Mouse (Mus musculus) megakaryocyte, embryonic 14.5 days (primary cell): ENCODE measurements around the gene St3gal4.

ENCODE experiments used
- FLI1 ChIP-seq: IDR thresholded peaks from 2 replicates; pipeline ENCODE4 v1.6.1; 2012; ENCODE audit warnings: low read length, inconsistent platforms, mixed read lengths
- GATA1 ChIP-seq: IDR thresholded peaks from 3 replicates; pipeline ENCODE4 v1.6.1; 2012; ENCODE audit warnings: mixed read lengths, low read length, inconsistent platforms, borderline replicate concordance

DNA sequence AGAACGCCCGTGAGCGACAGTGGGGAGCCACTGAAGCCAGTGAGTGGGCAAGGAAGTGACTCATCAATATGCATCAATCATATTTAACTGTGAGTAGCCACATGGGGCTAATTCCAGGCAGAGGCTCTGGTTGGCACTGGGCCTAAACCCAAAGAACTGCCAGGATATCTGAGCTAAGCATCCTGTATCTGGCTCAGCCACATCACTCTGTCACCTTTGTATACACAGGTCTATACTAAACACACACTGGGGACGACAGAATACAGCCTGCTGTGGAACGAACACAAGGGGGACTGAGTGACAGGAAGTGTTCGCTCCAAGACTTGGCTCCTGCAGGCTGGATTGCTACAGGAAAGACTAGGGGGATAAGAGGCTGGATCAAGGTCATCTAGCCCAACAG is 16.5 kb upstream of the St3gal4 start:
- no peak for TF ChIP-seq GATA1
- no peak for TF ChIP-seq FLI1
